27 mouse cellular contexts compared by ENCODE assay signal in the genomic region with DNA sequence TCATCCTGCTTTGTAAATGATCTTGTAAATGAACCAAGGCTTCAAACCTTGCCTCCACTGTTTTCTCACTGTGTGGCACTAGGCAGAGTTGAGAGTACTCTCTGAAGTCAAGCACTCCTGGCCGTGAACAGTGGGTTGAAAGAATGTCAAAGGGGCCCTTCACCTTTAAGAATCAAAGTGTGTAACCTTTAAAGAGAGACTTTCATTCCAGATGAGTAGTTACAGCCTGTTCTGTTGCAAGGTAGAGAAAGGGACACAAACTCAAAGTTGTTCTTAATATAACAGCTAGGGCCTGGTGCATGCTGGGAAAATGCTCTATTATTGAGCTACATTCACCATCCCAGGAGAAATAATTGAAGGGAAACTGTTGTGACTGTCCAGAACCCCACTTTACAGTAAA.
DNase-seq lines count a peak whose midpoint lies in the region; ATAC-seq and TF ChIP-seq lines count a peak whose summit lies in the region.
"Had no signal": no experiment of that assay in that cellular context is flagged by ENCODE, and none has a peak within 500 bp of the region (broad histone marks: within the 10 kb centered on the region; RNA-seq: fewer than 3 reads in every experiment).

No protein-coding gene starts in this region.

- H3K36me3 ChIP-seq in midbrain, embryonic 11.5 days (ENCODE audit: control insufficient read depth, insufficient read depth, low read length): no peaks in the 10 kb centered on the region
- H3K36me3 ChIP-seq in midbrain, embryonic 13.5 days: no peaks in the 10 kb centered on the region
- no peaks in the 10 kb centered on the region for H3K36me3 ChIP-seq in hindbrain, postnatal 0 days (ENCODE audit: insufficient read depth, low read length)
- H3K36me3 ChIP-seq: embryonic facial prominence, embryonic 12.5 days; embryonic facial prominence, embryonic 15.5 days; forebrain, embryonic 10.5 days; heart, embryonic 10.5 days; heart, embryonic 13.5 days had no signal

- no peak overlapping the region for H3K9ac ChIP-seq in midbrain, embryonic 11.5 days (ENCODE audit: low read length)
- H3K9ac ChIP-seq in midbrain, embryonic 13.5 days (replicated peaks): no peak overlapping the region
- H3K9ac ChIP-seq in hindbrain, postnatal 0 days (replicated peaks; ENCODE audit: low read length): no peak overlapping the region
- H3K9ac ChIP-seq: embryonic facial prominence, embryonic 12.5 days; embryonic facial prominence, embryonic 15.5 days; forebrain, embryonic 13.5 days; heart, embryonic 13.5 days; hindbrain, embryonic 14.5 days had no signal

- no peaks in the 10 kb centered on the region for H3K9me3 ChIP-seq in midbrain, embryonic 11.5 days (ENCODE audit: control insufficient read depth, low read length)
- H3K9me3 ChIP-seq in midbrain, embryonic 13.5 days: no peaks in the 10 kb centered on the region
- H3K9me3 ChIP-seq in hindbrain, postnatal 0 days (ENCODE audit: low read length): no peaks in the 10 kb centered on the region
- H3K9me3 ChIP-seq: embryonic facial prominence, embryonic 12.5 days; embryonic facial prominence, embryonic 15.5 days; forebrain, embryonic 10.5 days; forebrain, embryonic 13.5 days; heart, embryonic 10.5 days; heart, embryonic 13.5 days had no signal

- no peak overlapping the region for H3K27ac ChIP-seq in midbrain, embryonic 11.5 days (ENCODE audit: low read depth, low read length)
- H3K27ac ChIP-seq in midbrain, embryonic 13.5 days: no peak overlapping the region
- H3K27ac ChIP-seq in hindbrain, postnatal 0 days: no peak overlapping the region
- H3K27ac ChIP-seq: embryonic facial prominence, embryonic 12.5 days; embryonic facial prominence, embryonic 15.5 days; forebrain, embryonic 10.5 days; forebrain, embryonic 13.5 days; heart, adult 2 months; heart, embryonic 10.5 days; heart, embryonic 13.5 days; hindbrain, embryonic 14.5 days had no signal

- peak; percentile 9 for DNase-seq in adrenal gland, postnatal 14 days
- DNase-seq in adrenal gland, adult 8-10 months: no peak
- peak; percentile 56 for DNase-seq in midbrain, embryonic 11.5 days (ENCODE audit: low spot score, missing footprints)
- DNase-seq in lung, postnatal 10 days: peak; percentile 7
- DNase-seq in lung, postnatal 25 days (ENCODE audit: low spot score): peak; percentile 61
- no peak for DNase-seq in hindbrain, postnatal 0 days (ENCODE audit: low spot score)
- DNase-seq: cerebellum, adult 11 months; cerebellum, adult 2 months; cerebellum, adult 9-11 months; cerebellum, postnatal 25 days; gastrocnemius, postnatal 10 days; gastrocnemius, postnatal 36 days; heart, adult 2 months; heart, postnatal 14 days; heart, postnatal 4 days had no signal

- no peak for ATAC-seq in midbrain, embryonic 11.5 days (ENCODE audit: low FRiP score)
- no peak for ATAC-seq in midbrain, embryonic 13.5 days
- ATAC-seq in erythroblast, adult 5-6 weeks (replicated peaks; ENCODE audit: low FRiP score, poor library complexity, severe bottlenecking): no peak
- no peak for ATAC-seq in hindbrain, postnatal 0 days
- ATAC-seq: CD4-positive, CD25-positive, alpha-beta regulatory T cell, adult 4 months; forebrain, embryonic 13.5 days; forebrain, embryonic 16.5 days had no signal

- H3K27me3 ChIP-seq in midbrain, embryonic 11.5 days (ENCODE audit: control insufficient read depth, insufficient read depth, low read length): no peaks in the 10 kb centered on the region
- no peaks in the 10 kb centered on the region for H3K27me3 ChIP-seq in midbrain, embryonic 13.5 days
- H3K27me3 ChIP-seq in hindbrain, postnatal 0 days (ENCODE audit: insufficient read depth, low read length): no peaks in the 10 kb centered on the region
- H3K27me3 ChIP-seq: embryonic facial prominence, embryonic 12.5 days; embryonic facial prominence, embryonic 15.5 days; forebrain, embryonic 13.5 days; heart, embryonic 13.5 days had no signal

- TF ChIP-seq CTCF in hindbrain, postnatal 0 days (IDR thresholded peaks at IDR 0.05; ENCODE audit: low read depth): no peak

- H3K4me2 ChIP-seq in midbrain, embryonic 11.5 days: no peak overlapping the region
- no peak overlapping the region for H3K4me2 ChIP-seq in midbrain, embryonic 13.5 days (replicated peaks)
- H3K4me2 ChIP-seq in hindbrain, postnatal 0 days (ENCODE audit: low read depth, low read length): no peak overlapping the region
- H3K4me2 ChIP-seq: embryonic facial prominence, embryonic 12.5 days; embryonic facial prominence, embryonic 15.5 days; forebrain, embryonic 13.5 days; heart, embryonic 13.5 days; hindbrain, embryonic 14.5 days had no signal

- WGBS in midbrain, embryonic 11.5 days: 69% methylated on average over 1 of the region's 1 CpGs
- 56% methylated on average over 1 of the region's 1 CpGs for WGBS in midbrain, embryonic 13.5 days
- 67% methylated on average over 1 of the region's 1 CpGs for WGBS in hindbrain, postnatal 0 days

- H3K4me3 ChIP-seq in midbrain, embryonic 11.5 days (ENCODE audit: low read depth, low read length): no peak overlapping the region
- no peak overlapping the region for H3K4me3 ChIP-seq in midbrain, embryonic 13.5 days (replicated peaks)
- no peak overlapping the region for H3K4me3 ChIP-seq in hindbrain, postnatal 0 days (ENCODE audit: low read length)
- H3K4me3 ChIP-seq: embryonic facial prominence, embryonic 12.5 days; embryonic facial prominence, embryonic 15.5 days; erythroblast, embryonic 14.5 days; forebrain, embryonic 10.5 days; forebrain, embryonic 13.5 days; heart, adult 2 months; heart, embryonic 10.5 days; heart, embryonic 13.5 days had no signal

- no peaks in the 10 kb centered on the region for H3K4me1 ChIP-seq in midbrain, embryonic 11.5 days (ENCODE audit: control insufficient read depth, insufficient read depth, low read length)
- H3K4me1 ChIP-seq in midbrain, embryonic 13.5 days (replicated peaks): no peaks in the 10 kb centered on the region
- H3K4me1 ChIP-seq in hindbrain, postnatal 0 days (ENCODE audit: insufficient read depth, low read length): no peaks in the 10 kb centered on the region
- H3K4me1 ChIP-seq: embryonic facial prominence, embryonic 12.5 days; embryonic facial prominence, embryonic 15.5 days; forebrain, embryonic 10.5 days; forebrain, embryonic 13.5 days; heart, embryonic 10.5 days had no signal

Comparison
In these comparisons a context has a peak if more than half of its experiments do, and no peak if none do; other contexts are left out.
1. DNase-seq: peak in adrenal gland, postnatal 14 days (single experiment), midbrain, embryonic 11.5 days (single experiment), lung, postnatal 10 days (single experiment) and lung, postnatal 25 days (single experiment); none in adrenal gland, adult 8-10 months (single experiment) and hindbrain, postnatal 0 days (single experiment).